Mouse (Mus musculus) neural tube, embryonic 11.5 days (tissue): ENCODE results near the gene Rad9b. TPM values are rescaled to one million over a fixed set of nuclear protein-coding genes. Genes with fewer than 3 reads are reported as not detected.

Source experiments
- ATAC-seq: fragments of 200-750 bp; cut with Nextera tagmentation; 2 replicates; pipeline ENCODE4 v1.8.0; 2017; ENCODE audit warnings: moderate number of reproducible peaks, mild to moderate bottlenecking, moderate TSS enrichment, moderate library complexity; ENCODE audit not compliant: insufficient read depth, low FRiP score, low TSS enrichment
- DNase-seq: peaks from one replicate; pipeline ENCODE4 v3.0.0-alpha.2; 2015; ENCODE audit warnings: low spot score
- H3K27ac ChIP-seq: fragments of 300-500 bp; sonication (generic); 2 replicates; pipeline ENCODE4 v1.5.1; 2014; ENCODE audit warnings: low read depth, mild to moderate bottlenecking, low read length
- H3K27me3 ChIP-seq: fragments of 300-500 bp; sonication (generic); 2 replicates; pipeline ENCODE4 v1.6.1; 2014; ENCODE audit warnings: mild to moderate bottlenecking, low read length, mixed read lengths; ENCODE audit not compliant: control insufficient read depth, insufficient read depth
- H3K36me3 ChIP-seq: fragments of 300-500 bp; sonication (generic); 2 replicates; pipeline ENCODE4 v1.6.1; 2014; ENCODE audit warnings: mild to moderate bottlenecking, low read length, moderate library complexity, mixed read lengths; ENCODE audit not compliant: control insufficient read depth, insufficient read depth
- H3K4me1 ChIP-seq: fragments of 300-500 bp; sonication (generic); 2 replicates; pipeline ENCODE4 v1.6.1; 2014; ENCODE audit warnings: low read length, mixed read lengths; ENCODE audit not compliant: control insufficient read depth, insufficient read depth
- H3K4me2 ChIP-seq: fragments of 300-500 bp; sonication (generic); 2 replicates; pipeline ENCODE4 v1.6.1; 2014; ENCODE audit warnings: low read depth, mild to moderate bottlenecking, moderate library complexity
- H3K4me3 ChIP-seq: fragments of 300-500 bp; sonication (generic); 2 replicates; pipeline ENCODE4 v1.5.1; 2014; ENCODE audit warnings: low read depth, low read length
- H3K9ac ChIP-seq: fragments of 300-500 bp; sonication (generic); 2 replicates; pipeline ENCODE4 v1.6.1; 2014; ENCODE audit warnings: mild to moderate bottlenecking, low read length
- H3K9me3 ChIP-seq: fragments of 300-500 bp; sonication (generic); 2 replicates; pipeline ENCODE4 v1.6.1; 2016; ENCODE audit warnings: low read length; ENCODE audit not compliant: control insufficient read depth
- WGBS: fragments of 180-500 bp; shearing (Covaris S2); extraction: QIAGEN DNeasy Blood & Tissue Kit; methylation state at CpG from one replicate; pipeline ENCODE4 v1.1.7; 2014; 5-methylcytosine and 5-hydroxymethylcytosine counted together
- polyA plus RNA-seq: library from polyadenylated mRNA; unstranded; fragments of >200 nt; fragmentation: Nextera tagmentation; extraction: Ambion mirVana; gene quantifications from 2 replicates; pipeline ENCODE4 v1.2.1, GENCODE M21; 2014

Gene Rad9b
- polyA plus RNA-seq, 1 experiment from 2014 or later: 6.9 TPM

DNA sequence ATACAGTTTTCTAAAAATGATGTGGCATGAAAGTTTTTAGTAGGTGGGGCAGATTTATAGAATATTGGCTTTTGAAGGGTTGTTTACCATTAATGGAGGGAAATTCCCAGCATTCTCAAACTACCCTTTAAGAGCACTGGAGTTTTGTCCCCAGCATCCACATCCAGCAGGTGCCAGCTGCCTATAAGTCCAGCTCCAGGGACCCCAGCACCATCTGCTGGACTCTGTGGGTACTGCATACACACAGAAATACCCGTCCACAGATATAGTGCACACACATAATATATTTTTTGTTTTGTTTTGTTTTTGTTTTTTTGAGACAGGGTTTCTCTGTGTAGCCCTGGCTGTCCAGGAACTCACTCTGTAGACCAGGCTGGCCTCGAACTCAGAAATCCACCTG, 39.9 kb upstream of the Rad9b start:
- H3K36me3 ChIP-seq: peaks cover 6% of the 10 kb centered on the region
- H3K27ac ChIP-seq: no peak overlapping the region
- H3K27me3 ChIP-seq: no peaks in the 10 kb centered on the region
- peak; percentile 74 for DNase-seq
- H3K9me3 ChIP-seq: no peaks in the 10 kb centered on the region
- no peaks in the 10 kb centered on the region for H3K4me1 ChIP-seq
- ATAC-seq: no peak
- 53% methylated on average over 2 of the region's 2 CpGs for WGBS
- no peak overlapping the region for H3K4me3 ChIP-seq
- H3K9ac ChIP-seq: no peak overlapping the region
- H3K4me2 ChIP-seq: no peak overlapping the region

DNA sequence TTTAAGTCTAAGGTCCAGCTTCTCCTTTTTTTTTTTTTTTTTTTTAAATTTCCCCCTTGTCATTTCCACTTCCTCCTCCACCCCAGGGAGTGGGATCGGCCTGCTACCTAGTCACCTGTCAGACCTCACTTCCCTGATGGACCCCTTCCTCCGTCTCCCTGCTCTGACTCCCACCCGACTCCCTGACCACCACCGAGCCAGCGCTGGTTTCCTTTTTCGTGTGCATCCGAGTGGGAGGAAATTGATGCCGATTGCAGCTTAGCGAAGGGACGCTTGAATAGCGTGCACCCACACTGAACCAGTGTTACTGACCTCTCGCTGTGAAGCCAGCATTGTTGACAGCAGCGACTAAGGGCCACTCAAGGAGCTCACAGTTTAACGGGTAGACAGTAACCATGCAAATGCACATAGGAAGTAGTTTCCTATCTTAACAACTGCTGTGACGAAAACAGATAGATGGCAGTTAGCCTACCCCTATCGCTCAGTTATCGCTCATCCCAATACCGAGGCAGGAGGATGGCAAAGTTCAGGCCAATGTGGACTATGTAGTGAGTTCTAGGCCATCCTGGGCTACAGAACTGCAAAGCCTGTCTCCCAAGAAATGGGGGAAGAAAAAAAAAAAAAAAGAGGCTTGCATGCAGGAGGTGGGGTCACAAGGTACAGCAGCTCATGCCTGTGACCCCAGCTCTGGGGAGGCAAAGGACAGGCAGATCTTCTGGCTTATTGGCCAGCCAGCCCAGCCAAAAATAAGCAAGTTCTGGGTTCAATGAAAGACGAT, 38.4 kb upstream of the Rad9b start:
- ATAC-seq: 0 out of 2 replicates have a peak, but pooled peaks have one; percentile 53

DNA sequence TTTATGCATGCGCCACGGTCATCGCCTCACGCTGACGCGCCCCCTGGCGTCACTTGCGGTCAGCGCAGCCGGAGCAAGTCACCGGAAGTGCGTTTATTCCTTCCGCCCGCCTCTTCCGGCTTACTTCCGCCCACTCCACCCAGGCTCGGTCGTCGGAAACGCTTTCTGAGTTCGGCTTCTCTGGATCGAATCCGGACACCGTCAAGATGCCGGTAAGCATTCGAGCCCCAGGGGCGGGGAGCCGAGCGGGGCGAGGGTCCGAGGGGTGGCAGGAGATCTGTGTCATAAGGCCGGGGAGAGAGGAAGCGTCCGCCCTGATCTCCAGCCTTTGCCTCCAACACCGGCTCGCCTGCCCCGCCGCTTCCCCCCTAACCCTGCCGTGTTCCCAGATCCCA, 37.8 kb upstream of the Rad9b start, which contains the start of gene Arpc3:
Gene Arpc3, plus strand, starts transcription at position 93 of the 395 bp plus-strand sequence.
- DNase-seq (peak; percentile 94), ATAC-seq (peak; percentile 61)
- Histone ChIP-seq H3K4me3 (peak within 1 kb of the TSS; percentile 56), H3K4me2 (peak within 1 kb of the TSS; percentile 64), H3K4me1 (no peaks in the 10 kb centered on the region), H3K9ac (peak within 1 kb of the TSS; percentile 51), H3K36me3 (peaks cover 4% of the 10 kb centered on the region), H3K9me3 (no peaks in the 10 kb centered on the region), H3K27ac (no peak within 1 kb of the TSS), H3K27me3 (no peaks in the 10 kb centered on the region)
- under 1% methylated on average over 39 of the region's 39 CpGs for WGBS

More for the DNA sequence above, 38.4 kb upstream of the Rad9b start:
- Histone ChIP-seq H3K36me3 (peaks cover 4% of the 10 kb centered on the region), H3K4me3 (peak overlapping the region; percentile 56), H3K27me3 (no peaks in the 10 kb centered on the region), H3K9me3 (no peaks in the 10 kb centered on the region), H3K4me2 (peak overlapping the region; percentile 64), H3K9ac (peak overlapping the region; percentile 51), H3K27ac (no peak overlapping the region), H3K4me1 (no peaks in the 10 kb centered on the region)
- peak; percentile 26 for DNase-seq
- 18% methylated on average over 19 of the region's 19 CpGs for WGBS

DNA sequence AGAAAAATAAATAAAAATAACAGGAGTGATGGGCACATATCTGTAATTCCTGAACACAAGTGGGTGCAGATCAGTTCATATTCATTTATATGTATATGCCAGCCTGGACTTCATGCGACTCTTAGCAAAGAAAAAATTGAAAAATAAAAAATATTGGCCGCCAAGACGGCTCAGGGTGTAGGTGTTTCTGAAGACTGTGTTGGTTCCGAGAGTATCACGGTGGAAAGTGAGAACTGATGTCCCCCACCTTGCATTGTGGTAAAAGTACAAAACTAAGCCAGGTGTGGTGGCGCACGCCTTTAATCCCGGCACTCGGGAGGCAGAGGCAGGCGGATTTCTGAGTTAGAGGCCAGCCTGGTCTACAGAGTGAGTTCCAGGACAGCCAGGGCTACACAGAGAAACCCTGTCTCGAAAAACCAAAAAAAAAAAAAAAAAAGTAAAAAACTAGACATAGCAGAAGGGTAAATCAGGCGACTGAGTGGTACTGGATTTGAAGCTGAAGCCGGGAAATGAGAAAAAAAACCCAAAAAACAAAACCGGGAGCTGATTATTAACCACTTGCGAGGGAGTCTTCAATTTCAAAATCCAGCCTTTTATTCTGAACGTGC, 37.2 kb upstream of the Rad9b start:
- Histone ChIP-seq H3K4me2 (peak overlapping the region; percentile 64), H3K27me3 (no peaks in the 10 kb centered on the region), H3K36me3 (no peaks in the 10 kb centered on the region), H3K9ac (peak overlapping the region; percentile 51; the same call in 1 of the 2 replicates), H3K27ac (no peak overlapping the region), H3K4me3 (peak overlapping the region; percentile 56; the same call in 1 of the 2 replicates), H3K9me3 (no peaks in the 10 kb centered on the region), H3K4me1 (no peaks in the 10 kb centered on the region)
- ATAC-seq (no peak), DNase-seq (no peak)
- 53% methylated on average over 15 of the region's 16 CpGs for WGBS

DNA sequence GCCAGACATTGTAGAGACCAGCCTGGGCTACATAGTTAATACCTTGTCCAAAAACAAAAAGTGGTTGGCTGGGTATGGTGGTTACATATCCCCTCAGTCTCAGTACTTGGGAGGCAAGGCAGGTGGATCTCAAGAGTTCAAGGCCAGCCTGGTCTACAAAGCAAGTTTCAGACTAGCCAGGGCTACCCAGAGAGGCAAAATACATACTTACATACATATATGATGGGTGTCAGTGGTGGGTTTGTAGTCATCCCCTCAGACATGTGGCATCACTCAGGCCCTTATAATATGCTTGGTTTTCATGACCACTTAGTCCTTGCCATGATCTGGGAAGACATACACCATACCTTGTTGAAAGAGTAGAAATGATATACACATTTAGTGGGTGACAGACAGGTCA, 36.6 kb upstream of the Rad9b start:
- no peak overlapping the region for H3K27ac ChIP-seq
- H3K4me3 ChIP-seq: no peak overlapping the region
- H3K4me2 ChIP-seq: no peak overlapping the region
- H3K9ac ChIP-seq: no peak overlapping the region
- ATAC-seq (no peak), DNase-seq (no peak)
- no peaks in the 10 kb centered on the region for H3K4me1 ChIP-seq
- no peaks in the 10 kb centered on the region for H3K36me3 ChIP-seq
- no peaks in the 10 kb centered on the region for H3K27me3 ChIP-seq
- H3K9me3 ChIP-seq: no peaks in the 10 kb centered on the region

DNA sequence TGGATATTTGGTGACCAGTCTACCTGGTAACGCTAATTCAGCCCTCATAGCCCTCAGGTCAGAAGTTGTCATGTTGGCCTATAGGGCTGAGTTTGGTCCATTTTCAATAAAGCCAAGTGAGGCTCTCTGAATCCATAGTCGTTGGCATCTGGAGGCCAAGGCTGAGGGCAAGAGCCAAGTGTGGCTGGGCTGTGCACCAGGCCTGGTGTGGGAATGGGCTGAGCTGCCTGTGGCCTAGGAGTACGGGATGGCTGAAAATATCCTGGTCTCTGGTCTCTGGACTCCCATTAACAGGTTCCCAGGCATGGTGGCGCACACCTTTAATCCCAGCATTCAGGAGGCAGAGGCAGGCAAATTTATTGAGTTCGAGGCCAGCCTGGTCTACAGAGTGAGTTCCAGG, 36.0 kb upstream of the Rad9b start:
- WGBS: 84% methylated on average over 5 of the region's 5 CpGs

DNA sequence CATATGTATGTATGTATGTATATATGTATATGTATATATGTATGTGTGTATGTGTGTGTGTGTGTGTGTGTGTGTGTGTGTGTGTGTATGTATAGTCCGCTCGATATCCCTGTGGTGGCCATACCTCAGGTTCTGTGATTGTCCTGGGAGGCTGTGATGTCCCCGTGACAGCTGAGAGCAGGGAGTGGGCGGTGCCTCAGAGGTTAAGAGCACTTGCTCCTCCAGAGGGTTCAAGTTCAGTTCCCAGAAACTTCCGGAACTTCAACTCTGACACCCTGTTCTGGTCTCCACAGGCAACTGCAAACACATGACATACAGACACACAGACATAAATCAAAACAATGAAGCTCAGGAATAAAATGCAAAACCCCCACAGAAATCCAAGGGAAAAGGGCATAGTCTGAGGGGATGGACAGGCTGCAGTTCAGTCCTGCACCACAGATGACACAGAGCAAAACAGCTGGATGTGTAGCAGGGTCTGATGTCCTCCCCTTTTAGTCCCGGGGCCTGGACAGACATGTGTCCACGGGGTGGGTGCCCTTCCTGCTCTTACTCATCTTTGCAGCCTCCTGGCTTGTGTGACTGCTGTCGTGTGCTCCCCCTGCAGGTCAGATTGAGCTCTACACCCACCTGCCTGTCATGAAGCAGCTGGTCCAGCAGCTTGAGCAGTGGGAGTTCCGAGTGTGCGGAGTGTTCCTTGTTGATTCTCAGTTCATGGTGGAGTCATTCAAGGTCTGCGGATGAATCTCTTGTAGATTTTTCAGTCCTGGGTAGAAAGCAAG, 25.5 kb upstream of the Rad9b start:
- H3K36me3 ChIP-seq: peaks cover 15% of the 10 kb centered on the region
- 58% methylated on average over 11 of the region's 11 CpGs for WGBS
- no peak overlapping the region for H3K4me2 ChIP-seq

More for the DNA sequence above, 36.0 kb upstream of the Rad9b start:
- Histone ChIP-seq H3K4me2 (no peak overlapping the region), H3K9me3 (no peaks in the 10 kb centered on the region), H3K4me1 (no peaks in the 10 kb centered on the region), H3K9ac (no peak overlapping the region), H3K27ac (no peak overlapping the region), H3K4me3 (no peak overlapping the region), H3K27me3 (no peaks in the 10 kb centered on the region), H3K36me3 (no peaks in the 10 kb centered on the region)
- DNase-seq (no peak), ATAC-seq (no peak)

DNA sequence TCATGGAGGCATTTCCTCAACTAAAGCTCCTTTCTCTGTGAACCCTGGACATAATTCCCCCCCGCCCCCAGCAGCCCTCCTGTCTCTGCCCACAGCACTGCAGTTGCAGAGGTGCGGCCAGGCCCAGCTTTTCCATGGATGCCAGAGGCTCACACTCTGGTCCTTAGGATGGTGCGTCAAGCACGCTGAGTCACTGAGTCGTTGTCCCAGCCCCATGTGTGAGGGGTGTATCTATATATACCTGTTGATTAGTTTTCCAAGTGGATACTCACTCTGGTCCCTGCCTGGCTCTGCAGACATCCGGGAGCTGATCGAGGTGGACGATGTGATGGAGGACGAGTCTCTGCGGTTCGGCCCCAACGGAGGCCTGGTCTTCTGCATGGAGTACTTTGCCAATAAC, 24.1 kb upstream of the Rad9b start:
- Histone ChIP-seq H3K4me1 (0 out of 2 replicates have a peak, but pooled peaks cover 2% of the 10 kb centered on the region), H3K27ac (no peak overlapping the region), H3K27me3 (no peaks in the 10 kb centered on the region), H3K4me3 (no peak overlapping the region), H3K9ac (no peak overlapping the region), H3K36me3 (peaks cover 15% of the 10 kb centered on the region), H3K4me2 (no peak overlapping the region), H3K9me3 (no peaks in the 10 kb centered on the region)
- no peak for ATAC-seq
- 93% methylated on average over 12 of the region's 12 CpGs for WGBS
- no peak for DNase-seq

More for the DNA sequence above, 25.5 kb upstream of the Rad9b start:
- H3K27me3 ChIP-seq: no peaks in the 10 kb centered on the region
- no peaks in the 10 kb centered on the region for H3K4me1 ChIP-seq
- H3K9me3 ChIP-seq: no peaks in the 10 kb centered on the region
- no peak overlapping the region for H3K27ac ChIP-seq
- no peak overlapping the region for H3K4me3 ChIP-seq
- DNase-seq: peak; percentile 84
- no peak for ATAC-seq
- no peak overlapping the region for H3K9ac ChIP-seq
